Mouse (Mus musculus) c-Kit-negative CD71-positive TER-119-positive erythroid progenitor cells, embryonic 14.5 days (primary cell): ENCODE data around the gene Rnase11.
A peak's percentile ranks its signal among the peaks of the same experiment; 100 is the strongest.
"Not testable (repeated sequence)": the region's sequence is repeated elsewhere in the genome, so short reads cannot be mapped to it uniquely, and the experiment has no call there.

ENCODE experiments used
- DNase-seq: peaks from one replicate; pipeline ENCODE4 v3.0.0-alpha.2; 2013; ENCODE audit warnings: low read depth, low spot score

Gene Rnase11

DNA sequence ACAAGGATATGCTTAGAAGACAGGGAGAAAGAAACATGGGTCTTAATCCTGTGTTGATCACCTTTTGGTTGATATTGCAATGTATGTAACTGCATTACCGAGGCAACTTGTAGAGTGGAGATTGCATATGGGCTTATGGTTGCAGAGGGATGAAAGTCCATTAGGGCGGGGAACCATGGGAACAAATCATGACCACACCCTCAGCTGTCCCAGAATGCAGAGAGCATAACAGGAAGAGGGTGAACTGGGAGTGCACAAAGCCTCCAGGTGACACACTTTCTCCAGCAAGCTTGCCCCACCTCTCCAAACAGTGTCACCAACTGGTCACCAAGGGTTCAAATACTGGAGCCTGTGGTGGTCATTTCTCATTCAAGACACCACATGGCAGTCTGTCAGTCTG lies 31.1 kb upstream of the Rnase11 start:
- DNase-seq = no peak

DNA sequence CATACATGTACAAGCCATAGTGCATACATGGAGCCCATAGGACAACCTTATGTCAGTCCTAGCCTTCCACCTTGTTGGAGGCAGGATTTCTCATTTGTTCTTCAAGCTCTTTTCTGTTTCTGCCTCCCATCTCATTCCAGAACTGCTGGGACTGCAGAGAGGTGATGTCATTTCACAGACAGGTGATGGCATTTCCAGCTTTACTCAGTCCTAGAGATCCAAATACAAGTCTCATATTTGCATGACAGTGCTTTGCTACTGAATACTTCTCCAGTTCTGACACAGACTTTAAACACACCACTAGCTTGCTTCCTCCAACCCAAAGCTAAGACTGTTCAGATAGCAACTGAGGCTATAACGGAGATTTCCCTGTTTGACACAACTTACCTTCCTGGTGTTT lies 29.2 kb upstream of the Rnase11 start:
- DNase-seq = no peak

GRCm38 (mm10) chr14:51074335-51074734 lies 24.4 kb upstream of the Rnase11 start, which contains the start of gene Olfr750:
Olfr750 (minus strand) TSS chr14:51074435.
- DNase-seq = no peak

DNA sequence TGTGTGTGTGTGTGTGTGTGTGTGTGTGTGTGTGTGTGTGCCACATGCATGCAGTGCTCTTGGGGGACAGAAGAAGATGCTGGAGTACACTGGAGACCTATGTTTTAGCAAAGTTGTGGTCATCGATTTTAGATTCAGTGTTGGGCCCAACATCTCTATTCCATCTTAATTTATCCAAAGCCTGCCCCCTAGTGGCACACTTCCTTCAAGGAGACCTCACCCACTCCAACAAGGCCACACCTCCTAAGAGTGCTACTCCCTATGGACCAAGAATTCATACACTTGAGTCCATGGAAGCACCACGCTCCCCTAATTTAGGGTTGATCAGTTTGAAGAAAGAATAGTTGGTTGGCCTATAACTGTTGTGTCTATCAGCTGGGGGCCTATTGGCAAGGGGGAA lies 19.7 kb upstream of the Rnase11 start:
- DNase-seq = peak; percentile 60

DNA sequence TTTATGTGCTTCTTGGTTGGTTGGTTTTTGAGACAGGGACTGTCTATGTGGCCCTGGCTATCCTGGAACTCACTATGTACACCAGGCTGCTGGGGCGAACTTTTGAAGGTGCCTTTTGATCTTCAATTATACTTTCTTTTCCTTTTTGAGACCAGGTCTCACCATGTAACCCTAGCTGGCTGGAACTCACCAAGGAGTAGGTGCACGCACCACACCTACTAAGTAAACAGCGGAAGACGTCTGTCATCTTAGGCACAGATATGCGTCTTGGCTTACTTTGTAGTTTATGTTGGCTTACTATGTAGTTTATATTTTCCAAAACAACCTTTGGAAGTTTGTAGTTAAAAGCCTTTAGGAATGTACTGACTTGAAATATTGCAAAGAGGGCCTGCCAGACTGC lies 19.0 kb upstream of the Rnase11 start:
- no peak for DNase-seq

- DNase-seq = no peak
These were observed 10.8 kb upstream of the Rnase11 start for GRCm38 (mm10) chr14:51060761-51061160.

DNA sequence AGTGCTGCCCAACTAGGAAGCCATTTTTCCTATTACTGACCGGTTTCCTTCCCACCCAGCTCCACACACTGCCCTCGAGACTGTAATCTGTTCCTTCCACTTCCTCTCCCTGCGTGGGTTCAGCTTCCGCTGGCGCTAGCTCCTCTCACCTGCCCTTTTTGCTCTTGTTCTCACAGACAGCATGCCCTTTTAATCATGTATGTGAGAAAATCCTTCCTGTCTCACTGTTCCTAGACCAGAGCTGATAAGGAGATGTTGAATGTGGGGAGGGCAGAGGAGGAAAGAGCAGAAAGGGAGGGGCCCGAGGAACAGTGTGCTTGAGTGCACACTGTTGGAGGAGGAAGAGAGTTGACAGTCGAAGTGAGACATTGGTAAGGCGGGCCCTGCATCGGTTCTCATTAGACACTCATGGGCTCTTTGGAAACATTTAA lies 7.5 kb upstream of the Rnase11 start, which contains the start of gene Rnase12:
Rnase12 (minus strand) TSS at position 261 of the 431 bp plus-strand sequence.
- DNase-seq = no peak

DNA sequence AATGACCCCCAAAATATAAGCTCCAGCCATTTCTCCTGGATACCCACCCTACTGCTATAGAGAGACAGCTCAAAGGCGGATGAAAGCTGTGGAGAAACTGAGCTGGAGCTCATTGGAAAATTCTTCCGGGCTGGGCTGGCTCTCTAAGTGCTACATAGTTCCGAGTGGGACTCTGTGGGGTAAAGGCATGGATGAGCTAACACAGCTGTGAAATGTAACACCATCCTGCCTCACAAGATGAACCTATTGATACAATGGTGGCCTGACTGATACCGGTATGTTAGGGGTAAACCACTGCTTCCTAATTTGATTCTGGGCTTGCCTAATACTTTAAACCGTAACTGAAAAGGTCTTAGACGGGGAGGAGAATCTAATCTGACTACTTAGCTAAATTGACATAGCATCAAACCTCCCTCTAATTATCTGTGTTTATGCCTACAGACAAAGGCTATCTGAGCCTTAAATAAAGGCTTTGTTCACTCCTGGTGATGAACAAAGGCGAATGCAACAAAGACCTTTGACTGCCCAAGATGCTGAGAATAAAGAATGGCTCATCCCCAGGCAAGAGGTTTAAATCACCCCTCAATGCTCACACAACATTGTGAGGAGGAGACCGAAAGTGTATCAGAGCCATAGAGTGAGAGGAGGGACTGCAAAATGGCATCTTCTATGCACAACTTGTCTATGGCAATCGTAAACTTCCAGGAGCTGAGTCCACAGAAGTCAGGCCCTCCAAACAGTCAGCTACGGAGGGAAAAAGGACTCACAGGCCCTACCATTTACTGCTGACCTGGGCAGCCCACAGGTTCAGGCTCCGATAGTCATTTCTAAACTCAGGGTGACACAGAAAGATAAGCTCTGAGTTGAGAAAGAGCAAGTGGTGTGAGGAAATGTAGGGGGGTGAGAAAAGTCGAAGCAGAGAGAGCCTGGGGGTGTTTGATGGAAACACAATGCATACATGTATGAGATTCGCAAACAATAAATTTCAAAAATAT lies 4.6 kb upstream of the Rnase11 start:
- no peak for DNase-seq

DNA sequence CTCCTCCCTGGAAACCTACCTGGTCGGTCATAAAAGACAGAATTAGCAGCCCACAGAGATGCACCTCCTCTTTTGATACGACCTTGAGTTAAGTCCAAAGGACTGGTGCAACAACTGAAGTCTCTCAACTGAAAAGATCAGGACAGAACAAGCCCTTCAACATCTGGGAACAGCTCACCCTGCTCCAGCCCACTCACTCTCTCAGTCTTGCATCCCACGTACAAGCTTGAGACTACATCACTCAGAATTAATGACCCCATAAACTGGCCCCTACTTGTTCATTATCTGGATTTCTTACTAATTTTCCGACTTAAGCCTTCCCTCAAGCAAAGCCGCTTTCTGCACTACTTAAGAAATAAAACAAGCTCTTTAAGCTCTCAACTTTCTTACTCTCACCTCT lies 3.2 kb upstream of the Rnase11 start:
- no peak for DNase-seq

DNA sequence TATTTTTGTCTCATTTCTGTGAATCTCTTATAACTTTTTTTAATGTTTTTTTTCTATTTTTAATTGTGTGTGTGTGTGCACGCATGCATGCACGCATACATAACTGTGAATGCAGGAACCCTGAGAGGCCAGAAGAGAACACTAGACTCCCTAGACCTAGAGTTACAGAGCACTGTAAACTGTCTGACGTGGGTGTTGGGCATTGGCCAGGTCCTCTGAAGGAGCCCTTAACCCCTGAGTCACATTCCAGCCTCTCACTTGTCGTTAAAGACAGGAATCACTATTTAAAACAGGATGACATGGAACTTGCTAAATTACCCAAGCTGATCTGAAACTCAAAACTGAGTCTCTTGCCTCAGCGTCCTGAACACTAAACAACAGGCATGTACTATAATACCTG lies 2.0 kb upstream of the Rnase11 start:
- no peak for DNase-seq

- DNase-seq = no peak
These were observed 2.1 kb downstream of the Rnase11 start for GRCm38 (mm10) chr14:51047846-51048245.

DNA sequence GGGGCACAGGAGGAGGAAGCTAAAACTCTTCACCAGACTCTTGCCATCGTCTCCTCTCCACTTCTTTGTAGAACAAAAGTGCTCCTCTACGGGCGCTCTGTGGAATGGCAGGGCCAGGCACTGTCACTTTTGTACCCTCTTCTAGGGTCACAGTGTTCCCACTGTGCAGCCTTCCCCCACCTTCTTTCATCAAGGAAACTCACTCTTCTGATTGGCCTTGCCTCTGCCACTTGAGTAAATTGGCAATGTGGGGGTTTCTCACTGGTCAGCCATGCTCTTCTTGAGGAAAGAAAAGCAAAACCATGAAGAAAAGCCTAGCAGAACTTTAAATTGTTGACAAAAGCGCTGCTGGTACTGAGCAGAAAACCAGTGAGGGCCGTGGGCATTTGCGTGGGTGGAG lies 8.2 kb downstream of the Rnase11 start, which contains the start of gene Rnase9:
Rnase9 (minus strand) TSS at position 101 of the 400 bp plus-strand sequence.
- no peak for DNase-seq

DNA sequence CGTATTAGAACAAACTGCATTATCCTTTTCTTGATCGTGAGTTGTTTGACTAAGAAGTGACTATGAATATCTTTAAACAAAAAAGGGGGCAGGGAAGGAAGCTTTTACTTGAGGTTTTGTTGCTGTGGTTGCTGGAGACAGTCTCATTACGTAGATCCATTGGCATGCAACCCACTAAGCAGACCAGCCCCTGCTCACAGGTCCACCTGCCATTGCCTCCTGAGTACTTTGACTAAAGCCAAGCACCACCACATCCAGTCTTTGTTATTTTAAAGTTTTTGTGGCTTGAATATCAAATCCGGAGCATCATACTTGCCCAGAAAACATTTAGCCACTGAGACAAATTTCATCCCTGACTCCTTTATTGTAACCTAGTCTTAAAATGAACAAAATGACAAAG lies 13.7 kb downstream of the Rnase11 start:
- DNase-seq = no peak

- DNase-seq = no peak
These were observed 14.8 kb downstream of the Rnase11 start for GRCm38 (mm10) chr14:51035206-51035605.

DNA sequence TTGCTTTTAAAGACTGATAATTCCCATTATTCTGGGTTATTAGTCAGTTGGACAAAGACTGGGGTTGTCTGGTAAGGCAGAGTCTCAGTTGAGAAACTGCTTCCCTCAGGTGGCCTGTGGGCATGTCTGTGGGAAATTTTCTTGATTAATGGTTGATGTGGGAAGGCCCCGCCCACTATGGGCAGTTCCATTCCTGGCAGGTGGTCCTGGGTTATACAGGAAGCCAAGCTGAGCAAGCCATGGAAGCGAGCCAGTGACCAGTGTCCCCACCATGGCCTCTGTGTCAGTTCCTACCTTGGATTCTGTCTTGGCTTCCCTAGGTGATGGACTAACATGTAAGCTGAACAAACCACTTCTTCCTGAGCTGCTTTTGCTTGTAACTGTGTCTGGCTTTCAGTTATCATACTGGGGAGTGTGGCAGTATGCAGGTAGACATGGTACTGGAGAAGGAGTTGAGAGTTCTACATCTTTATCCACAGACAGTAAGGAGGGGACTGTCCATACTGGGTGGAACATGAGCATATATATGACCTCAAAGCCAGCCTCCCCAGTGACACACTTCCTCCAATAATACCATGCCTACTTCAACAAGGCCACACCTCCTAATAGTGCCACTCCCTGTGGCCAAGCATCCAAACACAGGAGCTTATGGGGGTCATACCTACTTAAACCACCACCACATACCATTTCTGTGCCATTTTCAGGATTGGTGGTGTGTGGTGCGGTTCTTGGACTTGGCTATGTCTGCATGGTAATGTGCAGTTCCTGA lies 22.4 kb downstream of the Rnase11 start:
- no peak for DNase-seq

- peak; percentile 53 for DNase-seq
These were observed 23.4 kb downstream of the Rnase11 start for GRCm38 (mm10) chr14:51026391-51027133.

- no peak for DNase-seq
These were observed 25.1 kb downstream of the Rnase11 start for GRCm38 (mm10) chr14:51024820-51025219.

DNA sequence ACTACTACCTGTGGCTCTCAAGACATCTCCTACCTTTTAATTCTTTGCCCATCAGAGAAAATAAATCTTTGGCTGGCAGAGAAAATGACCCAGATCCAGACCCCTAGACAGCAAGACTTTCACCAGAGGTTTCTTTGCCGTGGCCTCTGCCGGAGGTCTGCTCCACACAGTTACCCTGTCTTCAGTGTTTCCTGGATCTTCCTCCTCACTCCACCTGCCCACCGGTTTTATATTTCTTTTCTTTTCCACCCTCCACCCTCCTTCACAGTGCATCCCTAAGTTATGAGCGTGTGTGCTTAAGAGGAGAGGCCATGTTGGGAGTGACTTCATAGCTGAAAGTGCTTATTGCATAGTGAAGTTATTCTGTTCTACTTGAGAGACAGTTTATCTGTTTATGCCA lies 26.5 kb downstream of the Rnase11 start:
- no peak for DNase-seq

DNA sequence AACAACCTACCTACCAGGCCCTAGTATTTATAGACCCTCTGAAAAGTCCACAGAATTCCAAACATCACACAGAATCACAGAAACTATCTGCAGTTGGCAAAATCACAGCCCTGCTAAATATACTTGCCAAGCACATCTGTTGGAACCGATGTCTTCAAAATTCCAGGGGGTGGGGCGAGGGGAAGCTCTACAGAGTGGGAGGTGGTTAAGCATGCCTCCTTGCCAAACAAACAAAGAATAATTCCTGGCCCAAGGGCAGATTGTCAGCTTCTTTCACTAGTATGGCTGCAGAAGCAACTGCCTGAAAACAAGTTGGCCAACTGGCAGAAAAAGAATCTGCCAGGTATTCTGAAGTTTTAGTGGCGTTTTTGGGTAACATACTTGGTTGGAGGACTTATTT lies 32.7 kb downstream of the Rnase11 start:
- DNase-seq = no peak

- DNase-seq = no peak
These were observed 34.2 kb downstream of the Rnase11 start for GRCm38 (mm10) chr14:51015780-51016179.

DNA sequence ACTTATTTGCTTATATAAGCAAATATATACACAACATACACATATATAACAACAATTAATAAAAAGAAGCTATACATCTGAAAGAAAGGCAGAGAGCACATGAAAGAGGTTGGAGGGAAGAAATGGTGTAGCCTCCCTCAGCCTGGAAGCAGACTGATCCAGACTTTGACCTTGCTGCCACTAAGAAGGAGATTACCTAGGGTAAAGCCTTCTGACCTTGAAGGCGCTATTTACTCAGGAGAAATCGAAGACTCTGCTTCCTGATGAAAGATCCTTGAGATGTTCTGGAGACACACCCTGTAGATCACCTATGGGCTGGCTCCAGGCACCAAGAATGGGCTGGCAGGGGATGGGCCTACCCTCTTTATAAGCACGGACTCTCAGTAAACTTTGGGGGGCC lies 35.2 kb downstream of the Rnase11 start:
- not testable (repeated sequence) for DNase-seq

DNA sequence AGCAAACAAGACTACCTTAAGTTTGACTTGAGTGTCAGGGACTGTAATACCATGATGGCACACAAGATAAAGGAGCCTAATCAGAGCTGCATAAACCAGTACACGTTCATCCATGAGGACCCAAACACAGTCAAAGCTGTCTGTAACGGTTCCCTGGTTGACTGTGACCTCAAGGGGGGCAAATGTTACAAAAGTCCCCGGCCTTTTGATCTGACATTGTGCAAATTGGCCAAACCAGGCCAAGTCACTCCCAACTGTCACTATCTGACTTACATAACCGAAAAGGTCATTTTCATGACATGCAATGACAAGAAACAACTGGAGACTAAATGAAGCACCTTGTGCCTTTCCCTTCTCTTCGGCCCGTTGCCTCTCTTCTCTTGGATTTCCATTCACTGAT lies 40.4 kb downstream of the Rnase11 start:
- DNase-seq = no peak
